ENCODE assay signal across 8 mouse cellular contexts in genomic region chr13:116514640-116515311, GRCm38 (mm10).
DNase-seq lines count a peak whose midpoint lies in the region; ATAC-seq lines count a peak whose summit lies in the region.
"Had no signal": no experiment of that assay in that cellular context is flagged by ENCODE, and none has a peak within 500 bp of the region (broad histone marks: within the 10 kb centered on the region; RNA-seq: fewer than 3 reads in every experiment).

No protein-coding gene starts in this region.

- peak; percentile 4 for DNase-seq in right cerebral cortex, postnatal 14 days
- DNase-seq in right cerebral cortex, postnatal 25 days: no peak
- peak; percentile 86 for DNase-seq in retina, postnatal 1 day
- DNase-seq in gastrocnemius, postnatal 25 days: no peak
- DNase-seq in ovary, postnatal 36 days (ENCODE audit: low spot score): no peak

- H3K9me3 ChIP-seq in forebrain, embryonic 12.5 days: no peaks in the 10 kb centered on the region
- H3K9me3 ChIP-seq in limb, embryonic 13.5 days: no peaks in the 10 kb centered on the region

- H3K27me3 ChIP-seq in forebrain, embryonic 12.5 days: peaks cover 13% of the 10 kb centered on the region; the same call in 1 of the 2 replicates
- peaks cover 20% of the 10 kb centered on the region for H3K27me3 ChIP-seq in limb, embryonic 13.5 days

- H3K27ac ChIP-seq in forebrain, embryonic 12.5 days: peak overlapping the region; percentile 73
- no peak overlapping the region for H3K27ac ChIP-seq in limb, embryonic 13.5 days

- 1% methylated on average over 13 of the region's 13 CpGs for WGBS in forebrain, embryonic 12.5 days
- 6% methylated on average over 13 of the region's 13 CpGs for WGBS in limb, embryonic 13.5 days

- peaks cover 12% of the 10 kb centered on the region for H3K4me1 ChIP-seq in forebrain, embryonic 12.5 days
- peaks cover 6% of the 10 kb centered on the region for H3K4me1 ChIP-seq in limb, embryonic 13.5 days

- H3K36me3 ChIP-seq in forebrain, embryonic 12.5 days (replicated peaks): no peaks in the 10 kb centered on the region
- no peaks in the 10 kb centered on the region for H3K36me3 ChIP-seq in limb, embryonic 13.5 days

- ATAC-seq in forebrain, embryonic 12.5 days (ENCODE audit: low FRiP score): peak; percentile 92
- no peak for ATAC-seq in limb, embryonic 13.5 days (ENCODE audit: low FRiP score, low read depth)
- ATAC-seq: inflammation-experienced regulatory T-cells, adult 6 months had no signal

- H3K9ac ChIP-seq in forebrain, embryonic 12.5 days: no peak overlapping the region
- no peak overlapping the region for H3K9ac ChIP-seq in limb, embryonic 13.5 days

- H3K4me3 ChIP-seq in forebrain, embryonic 12.5 days (replicated peaks): peak overlapping the region; percentile 24
- 0 out of 2 replicates have a peak overlapping the region, but pooled peaks have one; percentile 8 for H3K4me3 ChIP-seq in limb, embryonic 13.5 days

- peak overlapping the region; percentile 53 for H3K4me2 ChIP-seq in forebrain, embryonic 12.5 days
- peak overlapping the region; percentile 41 for H3K4me2 ChIP-seq in limb, embryonic 13.5 days (replicated peaks)

Comparison
In these comparisons a context has a peak if more than half of its experiments do, and no peak if none do; other contexts are left out.
1. DNase-seq: peak in right cerebral cortex, postnatal 14 days (single experiment) and retina, postnatal 1 day (single experiment); none in right cerebral cortex, postnatal 25 days (single experiment), gastrocnemius, postnatal 25 days (single experiment) and ovary, postnatal 36 days (single experiment).